Mouse (Mus musculus) inflammation-experienced regulatory T-cells (primary cell): Measurements from ENCODE around the gene Zfp853. TPM values are rescaled to one million over a fixed set of nuclear protein-coding genes. Genes with fewer than 3 reads are reported as not detected.

ENCODE experiments used
- polyA plus RNA-seq, 2 experiments: library from polyadenylated mRNA; unstranded; fragments of 100-300 nt; shearing (Covaris generic); gene quantifications; one replicate each; pipeline ENCODE4 v1.2.1; 2017

Gene Zfp853
- polyA plus RNA-seq: not detected

DNA sequence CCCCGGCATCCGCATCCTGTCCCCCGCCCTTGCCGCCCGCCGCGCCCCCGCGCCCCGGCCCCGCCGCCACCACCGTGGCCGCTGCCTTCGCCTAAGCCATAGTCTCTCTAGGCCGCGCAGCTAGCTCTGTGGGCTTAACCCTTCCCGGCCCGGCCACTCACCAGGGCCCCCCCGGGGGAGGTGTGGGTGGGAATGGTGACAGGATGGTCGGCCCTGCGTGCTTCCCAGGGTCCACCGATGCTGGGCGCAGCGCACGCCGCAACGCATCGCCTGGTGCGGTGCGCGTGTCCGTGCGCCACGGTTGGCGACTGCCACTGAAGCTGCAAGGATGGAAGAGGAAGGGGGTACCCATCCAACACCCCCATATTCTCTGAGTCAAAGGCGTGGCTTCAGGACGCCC, at the start of gene Zfp853:
Zfp853 (minus strand) TSS at position 220 of the 400 bp plus-strand sequence.

DNA sequence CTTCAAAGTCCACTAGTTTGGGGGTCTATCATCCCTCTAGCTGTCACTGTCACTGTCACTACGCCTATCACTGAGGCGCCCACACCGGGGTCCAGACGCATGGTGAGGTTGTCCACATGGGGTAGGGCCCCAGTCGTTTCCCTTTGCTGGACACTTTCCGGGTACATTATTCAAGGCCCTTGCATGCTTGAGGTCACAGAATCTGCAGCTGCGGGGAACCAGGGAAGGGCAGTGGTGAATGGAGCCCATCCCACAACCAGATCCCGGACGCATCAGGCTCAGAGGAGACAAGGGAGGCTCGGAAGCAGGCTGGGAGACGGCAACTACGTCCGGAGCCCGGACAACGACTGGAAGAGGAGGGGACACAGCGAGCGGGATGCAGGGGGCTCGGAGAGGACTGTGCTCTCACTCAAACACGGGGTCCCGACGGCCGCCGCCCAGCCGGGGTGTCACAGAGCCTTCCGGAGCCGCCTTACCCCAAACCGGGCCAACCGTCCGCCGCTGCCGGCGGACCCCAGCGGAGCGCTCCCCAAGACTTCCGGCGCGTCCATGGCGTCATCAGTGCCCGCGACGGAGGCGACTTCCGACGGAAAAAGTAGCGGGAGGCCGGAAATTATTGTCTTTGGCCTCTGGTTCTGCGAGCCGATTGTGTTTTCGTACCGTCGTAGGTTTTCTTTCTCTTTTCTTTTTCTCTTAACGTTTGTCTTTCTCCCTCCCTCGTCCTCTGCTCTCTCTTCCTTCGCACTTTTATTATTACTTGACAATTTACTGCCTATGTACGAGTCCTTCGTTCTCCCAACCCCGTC, 35.5 kb upstream of the Zfp853 start, which contains the start of gene Zdhhc4:
Zdhhc4 (minus strand) TSS at position 567 of the 806 bp plus-strand sequence.

DNA sequence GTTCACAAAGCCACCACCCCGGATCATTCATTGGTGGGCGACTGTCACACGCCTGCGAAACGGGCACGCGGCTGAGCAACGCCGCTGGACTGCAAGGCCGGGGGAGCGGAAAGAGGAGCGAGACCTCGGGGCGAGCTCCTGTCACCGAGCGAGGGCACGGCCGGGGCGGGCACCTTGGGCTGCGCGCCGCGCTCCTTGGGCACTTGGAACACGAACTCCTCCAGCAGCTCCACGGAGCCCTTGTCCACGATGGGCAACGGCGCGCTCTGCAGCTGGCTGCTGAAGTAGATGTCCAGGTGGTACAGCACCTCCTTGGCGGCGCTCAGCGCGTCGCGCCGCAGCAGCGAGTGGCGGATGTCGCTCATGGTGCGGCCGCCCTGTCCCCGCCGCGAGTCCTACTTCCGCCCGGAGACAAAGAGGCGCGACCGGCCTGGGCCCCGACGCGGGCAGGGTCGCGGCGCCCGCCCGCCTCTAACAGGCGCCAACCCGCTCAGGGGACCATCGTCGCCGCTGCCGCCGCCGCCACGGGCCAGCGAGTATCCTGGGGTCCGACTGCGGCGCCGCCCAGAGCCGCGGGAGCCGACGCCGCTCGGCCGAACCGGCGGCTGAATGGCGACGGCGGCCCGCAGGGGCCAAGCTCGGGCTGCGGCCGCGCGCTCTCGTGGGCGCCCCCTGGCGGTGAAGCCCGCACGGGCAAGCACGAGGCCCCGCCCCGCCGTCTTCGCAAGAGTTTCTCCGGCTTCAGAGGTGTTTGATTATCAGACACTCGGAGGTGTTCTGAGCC, 21.5 kb upstream of the Zfp853 start, which contains the start of gene E130309D02Rik:
E130309D02Rik (minus strand) TSS at position 631 of the 784 bp plus-strand sequence.

DNA sequence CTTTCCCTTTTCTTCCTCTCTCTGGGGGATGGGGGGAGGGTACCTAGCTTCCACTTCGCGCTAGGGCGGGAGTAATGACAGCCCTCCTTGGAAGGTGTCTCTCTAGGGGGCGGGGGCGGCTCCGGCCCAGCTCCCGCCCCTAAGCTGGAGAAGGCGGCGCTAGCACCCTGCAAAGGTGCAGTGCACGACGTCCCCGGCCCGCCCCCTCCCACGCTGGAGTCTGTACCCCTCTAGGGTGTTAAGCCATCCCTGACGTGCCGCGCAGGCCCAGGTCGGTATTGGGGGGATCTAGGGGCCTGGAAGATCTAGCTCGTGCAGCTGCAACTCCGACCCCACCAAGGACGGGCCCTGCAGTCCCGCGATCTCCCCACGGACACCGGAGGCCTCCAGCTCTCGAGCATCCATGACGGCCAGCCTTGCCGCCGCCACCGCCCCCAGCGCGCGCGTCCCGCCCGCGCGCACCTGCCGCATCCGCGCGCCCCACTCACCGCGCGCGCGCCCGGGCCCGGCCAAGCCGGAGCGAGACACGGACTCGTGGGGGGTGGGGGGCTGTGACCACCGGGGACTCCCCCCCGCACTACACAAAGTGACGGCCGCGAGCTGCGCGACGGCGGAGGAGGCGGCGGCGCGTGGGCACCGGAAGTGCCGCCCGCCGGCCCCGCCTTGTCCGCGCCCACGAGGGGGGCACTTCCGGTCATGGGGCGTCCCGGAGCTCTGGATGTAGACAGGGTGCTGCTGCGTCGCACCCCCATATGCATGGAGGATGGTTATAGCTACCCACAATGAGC, 23.9 kb downstream of the Zfp853 start, which contains the start of gene Zfp316:
Zfp316 (minus strand) TSS at position 660 of the 788 bp plus-strand sequence.

Other genes starting within 250 kb of the Zfp853 start
- gene Rnf216, start 180.6 kb downstream of the Zfp853 start, polyA plus RNA-seq: 10 to 100 TPM; 37.3 to 58.6 TPM
- under 1 TPM; 0.28 to 0.81 TPM for gene Olfr718-ps1, start 146.0 kb downstream of the Zfp853 start, polyA plus RNA-seq
- gene Rbak, start 112.8 kb downstream of the Zfp853 start, polyA plus RNA-seq: 10 to 100 TPM; 15.8 to 16.5 TPM
- gene Spdye4b, start 112.6 kb downstream of the Zfp853 start, polyA plus RNA-seq: 1 to 10 TPM in 1 of 2 experiments, under 1 TPM in 1; 0.18 to 1.6 TPM
- gene Spdye4a, start 66.7 kb downstream of the Zfp853 start, polyA plus RNA-seq: under 1 TPM; 0.17 to 0.21 TPM
- gene Zfp12, start 58.5 kb downstream of the Zfp853 start, polyA plus RNA-seq: 10 to 100 TPM; 20.9 to 27.8 TPM
- gene Zfp316, start 23.6 kb downstream of the Zfp853 start, polyA plus RNA-seq: 1 to 10 TPM; 3.1 to 4.5 TPM
- gene E130309D02Rik, start 21.7 kb upstream of the Zfp853 start, polyA plus RNA-seq: 10 to 100 TPM; 38.4 to 61.0 TPM
- 10 to 100 TPM; 87.8 to 96.0 TPM for gene Zdhhc4, start 35.6 kb upstream of the Zfp853 start, polyA plus RNA-seq
- gene Grid2ip, start 63.7 kb upstream of the Zfp853 start, polyA plus RNA-seq: 1 to 10 TPM in 1 of 2 experiments, not detected in 1; 1.1 TPM
- 10 to 100 TPM; 30.9 to 34.1 TPM for gene Kdelr2, start 110.2 kb upstream of the Zfp853 start, polyA plus RNA-seq
- gene Daglb, start 171.0 kb upstream of the Zfp853 start, polyA plus RNA-seq: 10 to 100 TPM; 13.2 to 18.0 TPM
- 100 to 1,000 TPM; 639 to 664 TPM for gene Rac1, start 234.4 kb upstream of the Zfp853 start, polyA plus RNA-seq